Comparison of ENCODE assay signal across 8 mouse cellular contexts in genomic region chr5:107867970-107868904, GRCm38 (mm10). TPM values are rescaled to one million over a fixed set of nuclear protein-coding genes. Genes with fewer than 3 reads are reported as not detected.
DNase-seq lines count a peak whose midpoint lies in the region; ATAC-seq and TF ChIP-seq lines count a peak whose summit lies in the region.

No protein-coding gene starts in this region.

- peak overlapping the region; percentile 65 for H3K4me2 ChIP-seq in heart, embryonic 15.5 days
- peak overlapping the region; percentile 63 for H3K4me2 ChIP-seq in lung, postnatal 0 days (replicated peaks; ENCODE audit: low read depth, low read length)

- H3K4me3 ChIP-seq in bone marrow, adult 2 months (replicated peaks; ENCODE audit: control insufficient read depth, low read depth, low read length): peak overlapping the region; percentile 85
- H3K4me3 ChIP-seq in erythroblast, embryonic 14.5 days (replicated peaks): peak overlapping the region; percentile 77
- peak overlapping the region; percentile 68 for H3K4me3 ChIP-seq in heart, embryonic 15.5 days
- peak overlapping the region; percentile 90 for H3K4me3 ChIP-seq in lung, postnatal 0 days (ENCODE audit: low read depth, low read length)
- H3K4me3 ChIP-seq in olfactory bulb, adult 2 months (ENCODE audit: insufficient read depth, low read depth, low read length): peak overlapping the region; percentile 77

- under 1% methylated on average over 82 of the region's 82 CpGs for WGBS in bone marrow, adult 2 months
- under 1% methylated on average over 81 of the region's 82 CpGs for WGBS in heart, embryonic 15.5 days
- whole genome bisulfite sequencing in lung, postnatal 0 days: 4% methylated on average over 28 of the region's 82 CpGs
- WGBS in olfactory bulb, adult 2 months: under 1% methylated on average over 82 of the region's 82 CpGs

- no peak for TF ChIP-seq EP300 in lung, postnatal 0 days (IDR thresholded peaks at IDR 0.05)

- peak overlapping the region; percentile 98 for H3K27ac ChIP-seq in bone marrow, adult 2 months (ENCODE audit: control insufficient read depth, insufficient read depth, low read depth, low read length, poor library complexity)
- peak overlapping the region; percentile 95 for H3K27ac ChIP-seq in heart, embryonic 15.5 days
- peak overlapping the region; percentile 94 for H3K27ac ChIP-seq in lung, postnatal 0 days (ENCODE audit: low read length)
- H3K27ac ChIP-seq in olfactory bulb, adult 2 months (ENCODE audit: insufficient read depth, low read depth, low read length): 0 out of 2 replicates have a peak overlapping the region, but pooled peaks have one; percentile 16

- TF ChIP-seq CTCF in bone marrow, adult 2 months (IDR thresholded peaks at IDR 0.05; ENCODE audit: control insufficient read depth, insufficient read depth, low read length): no peak
- no peak for TF ChIP-seq CTCF in lung, postnatal 0 days (IDR thresholded peaks at IDR 0.05)
- no peak for TF ChIP-seq CTCF in olfactory bulb, adult 2 months (IDR thresholded peaks at IDR 0.05; ENCODE audit: insufficient read depth, low read depth, low read length)

- H3K9me3 ChIP-seq in erythroblast, embryonic 14.5 days (ENCODE audit: control insufficient read depth, low read length): no peaks in the 10 kb centered on the region
- H3K9me3 ChIP-seq in heart, embryonic 15.5 days (replicated peaks): no peaks in the 10 kb centered on the region
- H3K9me3 ChIP-seq in lung, postnatal 0 days (ENCODE audit: low read length): no peaks in the 10 kb centered on the region

- TF ChIP-seq POLR2A in bone marrow, adult 2 months (IDR thresholded peaks at IDR 0.05; ENCODE audit: borderline replicate concordance, control insufficient read depth, low read depth, low read length): peak; percentile 48; the same call in 1 of the 2 replicates
- no peak for TF ChIP-seq POLR2A in olfactory bulb, adult 2 months (IDR thresholded peaks at IDR 0.05; ENCODE audit: insufficient read depth, low read depth, low read length)

- no peaks in the 10 kb centered on the region for H3K27me3 ChIP-seq in erythroblast, embryonic 14.5 days (ENCODE audit: control insufficient read depth)
- H3K27me3 ChIP-seq in heart, embryonic 15.5 days: no peaks in the 10 kb centered on the region
- no peaks in the 10 kb centered on the region for H3K27me3 ChIP-seq in lung, postnatal 0 days (replicated peaks; ENCODE audit: insufficient read depth, low read length)

- DNase-seq in CD8-positive naive resting alpha-beta T cell, adult 2 months (ENCODE audit: low read depth in 2 of 2, low spot score in 2 of 2): peak; percentile 26 to 36
- peak; percentile 78 for DNase-seq in kidney, postnatal 10 days
- peak; percentile 58 for DNase-seq in lung, postnatal 0 days (ENCODE audit: low spot score)
- peak; percentile 15 to 39 for DNase-seq in thymus, postnatal 10 days (ENCODE audit: low spot score in 2 of 2)

- H3K4me1 ChIP-seq in bone marrow, adult 2 months (ENCODE audit: control insufficient read depth, insufficient read depth, low read length): peaks cover 3% of the 10 kb centered on the region; the same call in 1 of the 2 replicates
- H3K4me1 ChIP-seq in erythroblast, embryonic 14.5 days (ENCODE audit: control insufficient read depth): peaks cover 82% of the 10 kb centered on the region
- peaks cover 40% of the 10 kb centered on the region for H3K4me1 ChIP-seq in heart, embryonic 15.5 days (replicated peaks)
- no peaks in the 10 kb centered on the region; the same call in 1 of the 2 replicates for H3K4me1 ChIP-seq in lung, postnatal 0 days (ENCODE audit: insufficient read depth, low read depth, low read length)
- no peaks in the 10 kb centered on the region for H3K4me1 ChIP-seq in olfactory bulb, adult 2 months (ENCODE audit: control insufficient read depth, insufficient read depth, low read length)

- peak overlapping the region; percentile 81 for H3K9ac ChIP-seq in heart, embryonic 15.5 days
- peak overlapping the region; percentile 78 for H3K9ac ChIP-seq in lung, postnatal 0 days (replicated peaks; ENCODE audit: low read depth)

- peak; percentile 56 for ATAC-seq in heart, embryonic 15.5 days (replicated peaks; ENCODE audit: insufficient number of reproducible peaks, insufficient read depth, low FRiP score, low read depth)
- ATAC-seq in lung, postnatal 0 days: peak; percentile 73

- H3K36me3 ChIP-seq in erythroblast, embryonic 14.5 days (ENCODE audit: control insufficient read depth): peaks cover 88% of the 10 kb centered on the region
- H3K36me3 ChIP-seq in heart, embryonic 15.5 days: no peaks in the 10 kb centered on the region
- no peaks in the 10 kb centered on the region for H3K36me3 ChIP-seq in lung, postnatal 0 days (ENCODE audit: insufficient read depth, low read length)

RNA-seq across cellular contexts. Expression of gene Evi5, which starts 6.7 kb away (rescaled TPM):
- 48.1 and 50.0 TPM in 2 replicates for polyA plus RNA-seq in bone marrow, adult 2 months (2011; ENCODE audit: insufficient read depth, insufficient read length, low replicate concordance, missing spikeins)
- polyA plus RNA-seq in erythroblast, embryonic 14.5 days (2012): 1.5 and 1.9 TPM in 2 replicates
- 41.7 and 44.9 TPM in 2 replicates for polyA plus RNA-seq in heart, embryonic 15.5 days (2015; fragmentation: Nextera tagmentation; extraction: Ambion mirVana)
- 74.0 and 78.2 TPM in 2 replicates for polyA plus RNA-seq in lung, postnatal 0 days (2015; fragmentation: Nextera tagmentation; extraction: Ambion mirVana)
- polyA plus RNA-seq in olfactory bulb, adult 2 months (2012; ENCODE audit: insufficient read depth, insufficient read length, low replicate concordance, missing spikeins): not detected in 2 replicates

RNA-seq across cellular contexts. Expression of gene Rpl5, which starts 32.1 kb away (rescaled TPM):
- 31.5 and 104 TPM in 2 replicates for polyA plus RNA-seq in bone marrow, adult 2 months (2011; ENCODE audit: insufficient read depth, insufficient read length, low replicate concordance, missing spikeins)
- 13.2 and 13.5 TPM in 2 replicates for polyA plus RNA-seq in erythroblast, embryonic 14.5 days (2012)
- polyA plus RNA-seq in heart, embryonic 15.5 days (2015; fragmentation: Nextera tagmentation; extraction: Ambion mirVana): 37.8 and 45.5 TPM in 2 replicates
- 27.9 and 29.6 TPM in 2 replicates for polyA plus RNA-seq in lung, postnatal 0 days (2015; fragmentation: Nextera tagmentation; extraction: Ambion mirVana)
- not detected in 2 replicates for polyA plus RNA-seq in olfactory bulb, adult 2 months (2012; ENCODE audit: insufficient read depth, insufficient read length, low replicate concordance, missing spikeins)

RNA-seq across cellular contexts. Expression of gene Ube2d2b, which starts 38.3 kb away (rescaled TPM):
- polyA plus RNA-seq in bone marrow, adult 2 months (2011; ENCODE audit: insufficient read depth, insufficient read length, low replicate concordance, missing spikeins): not detected in 2 replicates
- not detected in 2 replicates for polyA plus RNA-seq in erythroblast, embryonic 14.5 days (2012)
- 0.21 and 0.22 TPM in 2 replicates for polyA plus RNA-seq in heart, embryonic 15.5 days (2015; fragmentation: Nextera tagmentation; extraction: Ambion mirVana)
- 0.11 and 0.15 TPM in 2 replicates for polyA plus RNA-seq in lung, postnatal 0 days (2015; fragmentation: Nextera tagmentation; extraction: Ambion mirVana)
- not detected in 2 replicates for polyA plus RNA-seq in olfactory bulb, adult 2 months (2012; ENCODE audit: insufficient read depth, insufficient read length, low replicate concordance, missing spikeins)

Comparison
In these comparisons a context has a peak if more than half of its experiments do, and no peak if none do; other contexts are left out.
1. Peak in every context shown above with its lines: DNase-seq, ATAC-seq, H3K4me3 ChIP-seq and H3K27ac ChIP-seq.
2. DNase-seq: peak in every context shown above with its lines; median percentile 78 in kidney, postnatal 10 days; 58 in lung, postnatal 0 days; 31 in CD8-positive naive resting alpha-beta T cell, adult 2 months; 27 in thymus, postnatal 10 days.
3. H3K27ac ChIP-seq: peak in every context shown above with its lines; median percentile 98 in bone marrow, adult 2 months; 95 in heart, embryonic 15.5 days; 94 in lung, postnatal 0 days; 16 in olfactory bulb, adult 2 months.
4. RNA of gene Evi5, which starts 6.7 kb away (polyA plus RNA-seq): 74.0 to 78.2 TPM in lung, postnatal 0 days, 48.1 to 50.0 TPM in bone marrow, adult 2 months and 41.7 to 44.9 TPM in heart, embryonic 15.5 days; 1.5 to 1.9 TPM in erythroblast, embryonic 14.5 days and not detected in olfactory bulb, adult 2 months; every median in the first group is over 10 times any median in the second.